Mouse (Mus musculus) naive thymus-derived CD4-positive, alpha-beta T cell, adult 2 months (primary cell): ENCODE measurements around the gene Pde4d.
"Not testable (repeated sequence)": the region's sequence is repeated elsewhere in the genome, so short reads cannot be mapped to it uniquely, and the experiment has no call there.

Experiments used
- DNase-seq: peaks from one replicate; pipeline ENCODE4 v3.0.0-alpha.2; 2011; ENCODE audit warnings: low read depth

Pde4d gene

DNA sequence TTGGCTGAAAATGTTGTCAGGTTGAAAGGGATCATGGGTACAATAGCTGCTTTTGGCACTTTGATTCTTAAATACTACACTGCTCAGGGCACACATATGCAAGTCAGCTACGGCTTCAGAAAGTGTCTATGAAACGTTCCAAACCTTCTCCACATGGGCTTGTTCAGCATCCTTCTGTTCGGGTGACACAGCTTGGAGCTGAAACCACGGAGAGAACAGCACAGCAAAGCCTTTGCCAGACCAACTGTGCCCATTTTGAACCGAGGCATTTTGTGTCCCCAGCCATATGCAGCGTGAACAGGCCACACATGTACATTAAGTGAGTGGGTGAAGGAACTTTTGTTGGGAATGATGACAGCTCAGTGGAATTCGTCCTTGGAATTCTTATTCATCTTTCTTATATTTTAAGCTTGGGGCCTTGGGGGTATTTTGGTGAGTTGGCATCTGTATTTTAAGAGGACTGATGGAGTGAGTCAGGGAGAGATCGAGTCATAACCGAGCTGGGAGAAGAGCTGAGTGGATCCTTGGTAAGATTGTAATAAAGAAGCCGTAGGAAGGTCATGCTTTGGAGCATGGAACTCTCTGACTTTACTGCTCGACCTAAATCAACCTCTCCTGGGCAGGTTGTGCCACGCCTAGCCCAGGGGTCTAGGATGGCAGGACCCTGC, 243.3 kb downstream of the Pde4d start:
- DNase-seq: no peak

DNA sequence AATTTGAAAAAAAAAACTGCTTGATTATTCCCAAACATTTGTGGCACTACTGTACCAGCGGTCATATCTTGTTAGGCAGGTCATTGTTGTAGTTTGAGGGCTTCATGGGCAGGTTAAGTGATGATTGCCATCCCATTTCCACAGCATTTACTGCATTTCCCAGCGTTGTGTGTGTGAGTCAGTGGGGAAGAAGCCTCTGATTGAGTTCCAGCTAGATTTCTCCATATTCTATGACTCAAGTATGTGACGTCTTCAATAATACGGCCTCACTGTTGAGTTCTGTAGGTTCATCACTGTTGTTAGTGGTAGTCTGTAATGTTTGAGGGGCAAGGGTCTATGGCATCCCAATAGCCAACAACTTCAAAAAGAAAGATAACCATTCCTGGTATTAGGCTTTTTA, 255.7 kb downstream of the Pde4d start:
- no peak for DNase-seq

DNA sequence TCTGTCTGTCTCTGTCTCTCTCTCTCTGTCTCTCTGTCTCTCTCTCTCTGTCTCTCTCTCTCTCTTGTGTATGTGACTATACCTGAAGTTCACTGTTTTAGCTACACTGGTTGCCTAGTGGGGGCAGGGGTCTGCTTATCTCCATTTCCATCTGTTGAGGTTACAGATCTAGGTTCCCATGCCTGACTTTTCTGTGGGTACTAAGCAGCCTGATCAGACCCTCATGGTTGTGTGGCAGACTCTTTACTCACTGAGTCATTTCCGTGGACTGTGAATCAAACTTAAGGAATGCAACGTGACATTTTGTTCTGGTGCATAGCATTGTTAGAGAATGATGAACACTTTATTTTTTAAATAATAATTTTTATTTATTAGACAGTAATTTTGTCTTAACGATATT, 264.3 kb downstream of the Pde4d start:
- DNase-seq: no peak

DNA sequence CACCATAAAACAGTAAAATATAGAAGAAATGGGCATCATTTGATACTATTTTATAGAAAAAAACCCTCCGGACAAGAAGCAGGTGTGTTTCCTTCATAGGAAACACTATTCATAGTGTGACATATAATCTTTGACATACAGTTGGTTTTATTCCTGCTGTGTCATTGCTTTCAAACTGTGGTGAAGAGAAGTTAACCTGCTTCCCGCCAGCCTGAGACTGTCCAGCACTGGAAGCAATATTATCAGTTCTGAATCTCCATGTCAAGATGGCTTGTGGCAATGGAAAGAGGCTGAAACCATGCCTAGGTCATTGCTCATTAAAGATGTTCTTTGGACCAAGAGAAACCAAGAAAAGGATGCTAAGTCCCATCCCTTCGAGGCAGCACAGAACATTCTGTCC, 265.3 kb downstream of the Pde4d start:
- no peak for DNase-seq

DNA sequence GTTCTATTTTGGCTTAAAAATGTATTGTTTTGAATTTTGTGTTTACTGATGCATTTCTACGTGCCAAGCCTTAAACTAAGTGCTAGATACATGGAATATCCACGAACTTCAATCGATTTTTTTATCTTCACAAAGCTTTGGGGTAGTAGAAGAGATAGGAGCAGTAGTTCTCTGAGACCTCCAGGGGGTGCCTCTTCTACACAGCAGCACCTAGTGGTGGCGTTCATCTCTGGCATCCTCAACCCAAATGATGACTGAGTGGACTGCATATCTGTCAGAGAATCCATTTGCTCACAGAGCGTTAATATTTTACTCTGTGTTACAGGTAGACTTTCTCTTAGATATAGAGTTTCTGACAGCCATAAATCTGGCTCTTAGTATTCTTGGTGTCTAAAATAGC, 272.5 kb downstream of the Pde4d start:
- DNase-seq: peak; percentile 2

DNA sequence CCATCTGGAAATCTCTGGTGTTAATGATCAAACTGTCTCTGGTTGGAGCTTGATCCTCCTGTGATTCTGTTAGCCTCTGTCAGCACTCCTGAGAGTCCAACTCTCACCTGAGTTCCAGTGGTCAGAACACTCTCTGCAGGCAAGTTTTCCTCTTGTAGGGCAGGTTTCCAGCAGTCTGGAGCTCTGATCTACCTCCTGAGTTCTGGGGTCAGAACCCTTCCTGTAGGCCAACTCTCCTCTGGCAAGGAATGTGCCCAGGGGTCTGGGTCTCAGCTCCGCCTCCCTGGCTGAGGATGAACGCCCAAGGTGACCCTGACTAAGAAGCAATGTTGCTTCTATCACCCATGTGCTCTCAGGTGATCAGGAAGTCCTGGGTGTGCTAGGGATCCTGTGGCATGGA, 284.6 kb downstream of the Pde4d start:
- not testable (repeated sequence) for DNase-seq

DNA sequence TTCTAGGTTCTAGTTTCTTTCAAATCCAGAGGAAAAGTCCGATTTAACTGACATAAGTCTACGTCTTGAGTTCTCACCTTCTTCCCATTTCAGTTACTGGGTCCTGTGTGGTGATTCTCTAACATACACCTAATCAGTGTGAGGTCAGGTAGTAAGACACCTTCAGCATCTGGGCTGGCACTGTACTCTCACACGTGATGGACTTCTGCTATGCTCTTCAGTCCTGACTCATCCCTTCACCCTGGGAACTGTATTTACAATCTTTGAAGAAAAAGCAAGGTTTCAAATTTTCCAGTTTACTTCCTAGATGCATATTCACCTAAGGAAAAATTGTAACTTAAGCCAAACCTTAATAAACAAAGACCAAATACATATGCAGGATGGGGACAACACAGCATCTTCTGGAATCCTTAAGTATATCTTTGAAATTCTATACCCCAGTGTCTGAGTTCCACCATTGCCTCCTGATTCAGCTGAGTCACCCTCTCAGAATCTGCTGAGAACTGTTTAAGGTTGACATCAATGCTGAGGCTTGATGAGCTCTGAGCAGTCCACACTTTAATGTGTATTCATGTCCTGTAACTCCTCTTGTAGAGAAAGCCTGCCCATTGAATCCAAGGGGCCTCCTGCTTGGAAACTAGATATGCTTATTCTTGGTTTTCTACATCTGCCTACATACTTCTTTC, 301.6 kb downstream of the Pde4d start:
- DNase-seq: no peak

DNA sequence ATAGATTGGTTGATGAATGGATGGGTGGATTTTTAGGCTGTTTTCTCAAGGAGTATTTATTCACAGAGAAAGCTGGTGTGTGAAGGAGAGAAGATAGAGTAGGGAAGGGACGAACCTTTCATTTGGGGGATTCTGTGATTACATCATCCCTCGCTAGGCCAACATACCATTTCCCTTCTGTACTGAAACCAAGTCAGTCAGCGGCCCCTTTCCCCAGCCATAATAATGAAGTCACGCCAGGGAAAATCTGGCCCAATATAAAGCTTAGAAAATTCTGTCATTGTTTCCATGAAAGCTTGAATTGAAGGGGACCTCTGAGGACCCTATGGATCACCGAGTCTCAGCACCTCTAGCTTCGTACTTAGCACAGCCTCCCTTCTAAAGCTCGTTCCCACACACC, 307.7 kb downstream of the Pde4d start:
- no peak for DNase-seq

DNA sequence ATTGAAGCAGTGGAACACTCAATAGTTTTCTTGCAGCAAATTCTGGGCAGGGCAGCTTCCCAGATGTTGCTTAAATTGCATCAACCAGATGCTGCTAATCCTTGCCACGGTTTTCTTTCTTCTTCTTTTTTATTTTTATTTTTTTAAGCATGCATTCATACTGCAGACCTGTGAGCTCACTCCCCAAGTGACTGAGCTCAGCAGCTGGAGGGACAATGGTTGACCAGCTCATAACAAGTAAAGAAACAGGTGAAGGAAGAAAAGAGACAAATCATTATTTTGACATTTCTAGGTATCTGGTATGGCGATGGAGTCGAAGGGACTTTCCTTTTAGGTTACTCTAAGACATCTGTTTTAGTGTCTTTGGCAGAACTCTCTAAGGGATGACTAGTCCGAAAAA, 308.6 kb downstream of the Pde4d start:
- no peak for DNase-seq

DNA sequence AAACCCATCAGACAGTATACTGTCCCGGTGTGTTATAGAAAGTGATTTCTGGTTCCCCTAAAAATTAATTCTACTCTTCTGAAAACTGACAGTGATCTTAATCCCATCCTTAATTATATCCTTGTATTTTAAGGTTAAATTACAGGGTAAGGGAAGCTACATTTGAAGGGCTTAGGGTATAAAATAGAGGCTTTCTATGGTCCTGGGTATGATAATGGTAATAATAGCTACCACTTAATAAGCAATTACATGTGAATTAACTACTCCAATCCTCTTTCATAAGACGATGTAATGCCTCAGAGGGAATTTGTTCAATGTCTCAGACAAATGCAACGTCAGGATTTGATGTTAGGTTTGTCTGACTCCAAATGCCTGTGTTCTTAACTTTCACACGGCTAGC, 309.4 kb downstream of the Pde4d start:
- DNase-seq: no peak

DNA sequence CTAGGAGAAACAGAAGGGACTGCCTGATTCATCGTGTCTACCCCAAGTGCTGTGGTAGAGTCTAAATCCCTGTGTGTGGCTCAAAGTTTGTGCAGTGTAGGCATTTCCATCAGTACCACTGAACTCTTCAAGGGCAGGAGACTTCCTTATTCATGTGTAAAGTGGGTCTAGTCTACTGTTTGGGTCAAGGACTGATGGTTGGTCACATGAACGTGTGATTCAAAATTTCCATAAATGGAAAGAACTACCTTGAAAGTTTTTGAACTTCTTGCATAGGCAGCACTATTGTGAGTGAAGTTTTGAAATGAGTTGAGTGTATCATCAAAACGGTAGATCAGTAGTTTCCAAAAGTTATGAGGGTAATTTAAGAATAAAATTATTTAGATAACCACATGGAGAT, 313.5 kb downstream of the Pde4d start:
- DNase-seq: no peak

DNA sequence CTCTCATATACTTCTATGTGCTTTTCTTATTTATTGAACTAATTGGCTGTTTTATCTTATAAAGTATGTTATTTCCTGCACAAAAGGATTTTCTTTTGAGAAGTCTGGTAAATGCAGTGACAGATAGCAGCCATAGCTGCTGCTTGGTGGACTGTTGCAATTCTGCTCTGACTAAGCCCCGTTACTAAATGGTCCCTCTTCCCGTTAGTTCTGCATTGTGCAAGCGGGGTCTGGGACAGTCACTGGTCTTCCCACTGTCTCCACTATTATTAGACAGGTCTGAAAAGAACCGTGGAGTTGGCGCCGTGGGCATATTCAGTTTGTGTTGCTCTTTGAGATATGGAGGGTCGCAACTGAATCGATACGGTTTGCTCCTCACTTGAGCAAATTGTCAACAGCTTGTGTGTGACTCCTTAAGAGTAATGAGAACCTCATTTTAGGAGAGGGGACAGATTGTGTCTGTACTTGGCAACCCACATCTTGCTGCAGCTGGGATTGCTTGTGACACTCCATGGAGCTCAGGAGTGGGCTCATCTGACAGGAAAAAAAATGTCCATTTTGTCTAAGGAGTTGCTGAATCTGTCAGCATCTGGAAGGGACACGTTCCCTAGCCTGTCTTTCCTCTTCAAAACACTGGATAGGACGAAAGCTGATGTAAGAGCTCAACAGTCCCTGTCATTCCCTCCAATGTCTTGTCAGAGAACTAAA, 316.4 kb downstream of the Pde4d start:
- no peak for DNase-seq

DNA sequence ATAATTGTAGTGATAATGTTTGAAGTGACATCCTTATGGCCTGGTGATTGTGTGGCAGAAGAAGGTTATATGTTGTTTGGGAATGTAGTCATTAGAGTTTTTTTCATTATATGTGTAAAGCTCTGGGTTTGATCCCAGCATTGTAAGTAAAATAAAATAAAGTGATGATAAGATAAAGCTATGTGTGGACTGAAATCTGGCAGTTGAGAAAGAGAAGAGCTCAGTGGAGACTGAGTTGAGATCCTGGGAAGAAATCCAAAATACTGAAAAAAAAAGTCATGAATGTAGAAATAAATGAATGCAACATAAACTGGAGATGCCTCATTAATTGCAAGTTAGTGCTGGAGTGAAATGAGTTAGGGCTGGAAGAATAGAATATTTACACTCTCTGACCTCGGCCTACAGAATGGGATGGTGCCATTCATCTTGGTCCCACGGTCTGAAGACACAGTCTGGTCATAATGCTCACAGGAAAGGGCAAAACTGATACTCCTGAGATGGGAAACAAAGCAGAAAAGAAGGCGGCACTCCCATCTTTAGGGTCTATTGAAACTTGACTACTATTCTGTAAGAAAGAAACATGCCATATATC, 319.8 kb downstream of the Pde4d start:
- DNase-seq: no peak

DNA sequence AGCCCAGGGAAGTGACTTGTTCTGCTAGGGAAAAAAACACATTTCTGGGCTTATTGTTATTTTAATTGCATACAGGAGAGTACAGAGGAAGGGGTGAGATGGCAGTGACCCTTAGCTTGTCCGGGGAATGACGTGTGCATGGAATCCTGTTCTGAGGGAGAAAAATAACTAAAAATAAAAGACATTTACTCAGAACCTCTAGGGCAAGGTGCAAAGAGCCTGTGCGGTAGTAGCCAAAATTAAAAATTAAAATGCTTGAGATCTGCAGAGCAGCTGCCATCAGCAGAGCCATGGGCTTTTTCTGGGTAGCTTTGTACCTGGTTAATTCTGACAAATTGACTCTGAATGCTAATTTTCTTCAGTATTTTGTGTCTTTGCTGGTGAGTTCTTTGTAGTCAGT, 322.6 kb downstream of the Pde4d start:
- DNase-seq: no peak

DNA sequence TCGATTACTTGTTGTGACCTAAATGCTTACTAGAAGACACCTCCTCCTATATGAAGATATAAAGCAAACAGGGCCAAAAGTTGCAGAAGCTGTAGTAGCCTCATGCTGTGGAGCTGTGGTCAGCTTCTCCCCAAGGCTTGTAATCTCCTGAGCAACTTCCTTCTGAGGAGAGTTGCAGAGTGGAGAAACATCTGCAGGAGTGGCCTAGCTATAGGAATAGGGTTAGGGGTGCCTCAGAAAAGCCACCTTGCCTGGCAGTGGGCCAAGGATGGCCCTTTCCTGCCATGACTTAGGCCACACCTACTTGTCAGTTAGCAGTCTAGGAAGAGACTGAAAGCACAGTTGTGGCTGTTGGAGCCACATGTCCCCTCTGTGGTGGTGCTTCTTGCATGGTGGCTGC, 325.2 kb downstream of the Pde4d start:
- no peak for DNase-seq

DNA sequence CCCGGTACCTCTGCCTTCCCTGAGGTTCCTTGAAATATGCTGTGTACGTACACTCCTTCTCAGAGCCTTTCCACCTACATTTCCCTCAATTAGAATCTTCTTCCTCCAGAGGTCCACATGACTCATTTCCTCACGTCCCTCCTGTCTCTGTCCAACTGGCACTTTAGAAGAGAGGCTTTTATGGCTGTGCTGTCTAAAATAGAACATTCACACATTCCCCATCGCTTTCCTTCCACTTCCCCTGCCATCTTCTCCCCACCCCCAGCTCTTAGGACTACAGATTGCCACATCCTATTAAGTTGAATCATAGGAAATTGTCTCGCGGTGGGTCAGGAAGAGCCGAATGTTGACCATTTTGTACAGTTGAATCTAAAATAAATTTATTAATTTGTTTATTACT, 326.1 kb downstream of the Pde4d start:
- DNase-seq: no peak

DNA sequence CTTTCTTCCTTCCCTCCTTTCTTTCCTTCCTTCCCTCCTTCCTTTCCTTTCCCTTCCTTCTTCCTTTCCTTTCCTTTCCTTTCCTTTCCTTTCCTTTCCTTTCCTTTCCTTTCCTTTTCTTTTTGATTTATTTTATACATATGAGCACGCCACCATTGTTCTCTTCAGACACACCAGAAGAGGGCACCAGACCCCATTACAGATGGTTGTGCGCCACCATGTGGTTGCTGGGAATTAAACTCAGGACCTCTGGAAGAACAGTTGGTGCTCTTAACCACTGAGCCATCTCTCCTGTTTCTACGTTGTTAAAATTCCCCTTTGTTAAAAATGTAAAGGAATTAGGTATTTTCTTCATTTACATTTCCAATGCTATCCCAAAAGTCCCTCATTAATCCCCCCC, 347.9 kb downstream of the Pde4d start:
- DNase-seq: not testable (repeated sequence)

DNA sequence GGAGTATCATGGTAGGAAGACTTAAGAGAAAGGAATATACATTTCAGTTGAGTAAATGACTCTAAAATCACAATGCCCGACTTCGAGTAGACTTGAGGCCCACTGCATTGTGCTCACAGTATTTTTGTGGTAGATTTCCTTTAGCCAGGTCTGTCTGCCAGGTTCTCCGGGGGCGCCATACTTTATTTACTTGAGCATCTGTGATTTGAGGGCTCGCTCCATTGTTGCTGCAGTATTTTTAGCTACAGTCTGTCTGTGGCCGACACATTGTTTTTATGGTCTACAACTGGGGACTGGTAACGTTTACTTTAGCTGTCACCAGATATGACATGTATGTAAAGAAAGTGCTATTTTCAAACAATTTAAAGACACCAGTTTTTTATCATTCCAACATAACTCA, 359.4 kb downstream of the Pde4d start:
- no peak for DNase-seq

DNA sequence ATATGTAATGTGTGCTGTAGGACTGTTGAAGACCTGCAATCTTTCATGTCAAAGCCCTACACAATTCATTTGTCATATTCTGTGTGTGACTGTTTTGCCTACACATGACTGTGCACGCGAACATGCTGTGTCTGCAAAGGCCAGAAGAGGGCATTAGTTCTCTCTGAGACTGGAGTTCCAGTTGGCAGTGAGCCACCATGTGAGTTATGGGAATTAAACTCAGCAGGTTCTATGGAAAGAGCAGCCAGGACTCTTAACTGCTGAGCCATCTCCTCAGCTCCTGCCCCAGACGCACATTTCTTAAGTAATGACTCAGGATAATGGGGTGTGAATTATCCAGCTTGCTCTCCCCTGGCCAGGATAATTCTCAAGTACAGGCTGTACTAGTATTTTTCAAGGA, 363.2 kb downstream of the Pde4d start:
- DNase-seq: no peak

DNA sequence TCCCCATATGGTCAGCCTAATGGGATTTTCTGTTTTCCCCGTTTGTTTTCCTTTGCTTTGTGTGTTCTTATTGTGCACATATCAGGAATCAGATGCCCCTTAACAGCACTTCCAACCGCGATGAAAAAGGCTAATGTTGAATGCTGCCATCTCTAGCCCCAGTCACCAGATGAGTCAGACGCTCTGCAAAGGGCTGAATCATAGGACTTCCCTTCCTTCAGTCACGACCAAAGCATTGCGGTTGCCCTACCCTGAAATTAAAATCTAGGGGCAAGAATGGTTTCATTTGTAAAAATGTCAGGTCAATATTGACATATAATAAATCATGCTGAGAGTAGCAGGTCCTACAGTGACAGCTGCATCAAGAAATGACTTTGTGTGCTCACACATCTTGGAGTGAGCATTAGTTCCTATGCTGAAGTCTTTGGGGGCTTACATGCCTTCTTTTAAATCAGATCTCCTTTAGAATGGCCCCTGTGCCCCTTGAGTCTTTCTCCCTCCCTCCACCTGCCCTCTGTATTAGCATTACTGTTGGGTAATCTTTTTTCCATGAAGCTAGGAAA, 370.2 kb downstream of the Pde4d start:
- no peak for DNase-seq

DNA sequence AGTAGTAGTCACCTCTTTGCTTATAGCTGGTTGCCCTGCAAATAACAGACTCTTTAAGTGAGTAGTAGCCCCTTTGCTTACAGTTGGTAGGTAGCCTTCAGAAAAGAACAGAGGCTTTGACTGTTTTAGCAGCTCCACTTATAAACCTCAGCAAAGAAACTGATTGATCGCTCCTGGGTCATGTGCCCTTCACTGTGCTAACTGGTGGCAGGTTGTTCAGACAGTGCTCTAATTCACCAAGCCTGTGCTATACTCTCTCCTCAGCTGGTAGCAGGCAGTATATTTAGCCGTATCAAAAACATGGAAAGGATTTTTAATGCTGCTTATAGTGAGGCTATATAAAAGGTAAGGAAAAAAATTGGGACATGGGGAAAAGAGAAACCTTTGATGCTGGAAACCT, 370.7 kb downstream of the Pde4d start:
- DNase-seq: no peak

DNA sequence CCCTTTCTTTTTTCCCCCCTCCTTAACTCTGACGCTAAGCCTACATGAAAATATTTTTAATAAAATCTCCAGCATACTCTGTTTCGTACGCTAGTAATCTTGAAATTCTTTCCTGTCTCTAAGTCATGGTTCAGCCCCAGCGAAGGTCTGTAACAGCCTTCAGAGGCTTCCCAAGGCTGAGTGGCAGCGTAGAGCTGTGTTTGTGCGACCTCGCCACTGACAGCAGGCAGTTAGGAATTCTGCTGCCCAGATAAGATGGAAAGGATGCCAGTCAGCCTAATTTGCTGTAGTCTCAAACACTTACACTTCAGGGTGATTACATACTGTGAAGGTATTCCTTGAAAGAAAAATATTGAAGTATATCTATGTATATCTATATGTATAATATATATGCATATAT, 371.5 kb downstream of the Pde4d start:
- no peak for DNase-seq
